Mouse (Mus musculus) hematopoietic stem cell, adult 5-6 weeks (primary cell): Measurements from ENCODE around the gene Gpr25. TPM values are rescaled to one million over a fixed set of nuclear protein-coding genes. Genes with fewer than 3 reads are reported as not detected.

Source experiments
- ATAC-seq, 2 experiments: fragments of 125-278 bp in 1 of 2; replicated peaks in 1 of 2; 2 replicates each; pipeline ENCODE4 v1.8.0; 2016 to 2017; ENCODE audit warnings: inconsistent platforms in 2 of 2, mild to moderate bottlenecking in 2 of 2, moderate number of reproducible peaks in 2 of 2, low read depth in 1 of 2, moderate TSS enrichment in 1 of 2; ENCODE audit not compliant: low FRiP score in 2 of 2, poor library complexity in 2 of 2, severe bottlenecking in 2 of 2, insufficient read depth in 1 of 2, low TSS enrichment in 1 of 2
- total RNA-seq: library from RNA; stranded (forward); fragments of 172-1452, 232-1000 nt; gene quantifications from 2 replicates; pipeline ENCODE4 v1.2.3, GENCODE M21; 2017

Gpr25 gene
- total RNA-seq, 1 experiment from 2014 or later, result not detected

DNA sequence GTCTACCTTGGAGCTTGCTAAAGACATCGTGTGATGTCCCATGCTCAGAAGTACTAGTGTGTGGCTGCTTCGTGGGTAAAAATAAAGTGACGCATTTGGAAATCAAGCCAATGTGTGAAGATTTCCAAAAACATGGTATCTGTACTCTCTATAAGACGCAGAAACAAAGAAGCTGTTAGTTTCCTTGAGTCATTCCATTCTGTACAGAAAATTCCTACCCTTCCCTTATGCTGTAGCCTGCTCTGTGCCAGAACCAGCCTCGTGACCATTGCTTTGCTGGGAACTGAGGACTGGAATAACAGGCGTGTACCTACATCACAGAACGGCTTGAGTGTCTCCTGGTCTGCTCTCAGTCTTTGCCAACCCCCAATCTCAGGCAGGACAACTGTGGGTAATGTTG lies 18.9 kb downstream of the Gpr25 start:
- ATAC-seq, result no peak

DNA sequence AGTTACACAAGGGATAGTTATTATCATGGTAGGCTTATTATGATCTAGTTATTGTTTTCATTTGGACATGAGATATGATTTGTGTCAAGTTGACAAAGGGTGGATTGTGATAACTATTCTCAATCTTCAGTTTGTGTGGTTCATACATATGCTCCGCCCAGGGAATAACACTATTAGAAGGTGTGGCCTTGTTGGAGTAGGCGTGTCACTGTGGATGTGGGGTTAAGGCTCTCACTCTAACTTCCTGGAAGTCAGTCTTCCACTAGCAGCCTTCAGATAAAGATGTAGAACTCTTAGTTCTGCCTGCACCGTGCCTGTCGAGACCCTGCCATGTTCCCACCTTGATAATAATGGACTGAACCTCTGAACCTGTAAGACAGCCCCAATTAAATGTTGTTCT lies 22.2 kb downstream of the Gpr25 start:
- ATAC-seq, result no peak

DNA sequence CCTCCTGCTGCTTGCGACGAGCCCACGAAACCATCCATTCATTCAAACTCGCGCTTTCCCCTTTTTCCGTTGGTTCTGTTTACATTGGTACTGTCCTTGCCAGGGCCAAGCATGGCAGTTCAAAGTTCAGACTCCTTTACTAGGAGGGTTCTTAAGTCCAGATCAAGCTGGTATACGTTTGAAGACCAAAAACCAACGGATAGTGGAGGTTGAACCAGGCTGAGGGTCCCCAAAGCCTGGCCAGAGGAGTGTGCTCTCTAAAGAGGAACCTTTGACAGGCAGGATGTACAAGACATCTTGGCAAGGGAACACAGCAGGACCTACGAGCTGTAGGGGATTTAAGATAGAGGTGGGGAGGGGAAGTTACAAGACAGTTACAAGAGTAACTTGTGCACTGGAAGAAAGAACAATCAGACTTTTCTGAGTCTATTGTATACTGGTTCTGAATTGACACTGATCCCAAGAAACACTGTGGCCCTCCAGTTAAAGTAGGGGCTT lies 26.0 kb downstream of the Gpr25 start:
- ATAC-seq, result peak; percentile 46 to 60; a peak in 2 of 4 replicates

DNA sequence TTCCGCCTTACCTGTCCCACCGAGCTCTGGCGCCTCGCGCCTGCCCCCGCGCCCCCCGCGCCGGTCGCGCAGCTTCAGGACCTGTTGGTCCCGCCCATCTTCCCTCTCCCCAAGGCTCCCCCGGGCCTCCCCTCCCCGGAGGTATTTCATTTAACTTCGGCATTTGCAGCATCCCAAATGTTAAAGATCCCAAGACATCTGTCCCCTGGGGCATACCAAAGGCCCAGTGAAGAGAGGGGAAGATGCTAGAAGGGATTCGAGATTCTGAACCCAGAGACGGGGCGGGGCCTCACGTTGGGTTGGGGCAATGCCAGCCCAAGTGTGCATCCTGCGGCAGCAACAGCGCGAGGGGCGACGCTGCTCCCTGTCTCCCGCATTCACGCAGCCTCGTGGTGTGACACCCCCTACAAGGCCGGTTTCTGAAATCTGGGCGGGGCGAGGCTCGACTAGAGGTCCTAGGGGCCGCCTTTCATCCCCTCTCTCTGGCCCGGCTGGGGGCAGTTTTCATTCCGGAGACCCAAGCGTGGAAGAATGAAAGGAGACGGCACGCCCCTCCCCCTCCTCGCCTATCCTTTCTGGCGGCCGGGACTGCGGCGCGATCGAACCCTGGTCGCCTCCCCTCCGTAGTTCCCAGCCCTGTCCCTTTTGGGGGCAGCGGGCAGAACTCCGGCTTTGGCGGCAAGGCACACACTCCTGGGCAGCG lies 26.6 kb downstream of the Gpr25 start, which contains the start of gene Inava:
Gene Inava (minus strand): TSS at position 373 of the 703 bp plus-strand sequence.
- ATAC-seq, result peak; percentile 18 to 60; a peak in 3 of 4 replicates

DNA sequence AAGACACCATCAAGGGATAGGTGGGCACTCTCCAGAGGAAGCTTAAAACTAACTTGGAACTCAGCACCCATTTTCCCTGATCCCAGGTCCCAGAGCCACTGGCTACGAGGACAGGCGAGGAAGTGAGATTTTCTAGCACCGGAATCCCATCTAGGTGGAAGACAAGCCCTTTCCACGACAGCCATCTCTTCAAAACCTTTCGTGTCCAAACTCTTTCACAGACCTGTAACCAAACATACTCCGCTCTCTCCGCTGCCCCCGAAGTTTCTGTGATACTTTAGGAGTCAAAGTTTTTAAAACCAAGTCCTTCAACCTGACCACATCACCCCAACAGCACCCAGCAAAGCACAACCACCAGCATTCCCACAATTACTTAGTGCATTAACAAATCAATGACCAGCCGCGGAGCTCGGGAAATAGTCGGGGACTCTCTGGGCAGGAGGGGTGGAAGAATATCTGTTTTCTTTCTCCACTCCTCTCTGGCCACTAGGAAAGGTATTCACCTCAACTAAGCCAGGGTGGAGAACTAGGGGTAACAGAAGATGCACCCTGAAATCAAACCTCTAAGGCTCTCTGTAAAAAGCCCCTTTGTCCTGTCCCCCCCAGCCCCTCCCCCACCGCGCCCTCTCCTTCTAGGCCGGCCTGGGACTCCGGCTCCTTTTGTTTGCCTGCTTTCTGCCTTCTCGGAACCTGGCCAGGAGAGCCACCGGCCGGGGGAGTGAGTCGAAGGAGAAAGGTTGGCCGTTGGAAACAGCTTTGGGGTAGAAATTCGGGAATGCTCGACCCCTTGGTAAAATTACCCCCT lies 27.5 kb downstream of the Gpr25 start:
- no peak for ATAC-seq

DNA sequence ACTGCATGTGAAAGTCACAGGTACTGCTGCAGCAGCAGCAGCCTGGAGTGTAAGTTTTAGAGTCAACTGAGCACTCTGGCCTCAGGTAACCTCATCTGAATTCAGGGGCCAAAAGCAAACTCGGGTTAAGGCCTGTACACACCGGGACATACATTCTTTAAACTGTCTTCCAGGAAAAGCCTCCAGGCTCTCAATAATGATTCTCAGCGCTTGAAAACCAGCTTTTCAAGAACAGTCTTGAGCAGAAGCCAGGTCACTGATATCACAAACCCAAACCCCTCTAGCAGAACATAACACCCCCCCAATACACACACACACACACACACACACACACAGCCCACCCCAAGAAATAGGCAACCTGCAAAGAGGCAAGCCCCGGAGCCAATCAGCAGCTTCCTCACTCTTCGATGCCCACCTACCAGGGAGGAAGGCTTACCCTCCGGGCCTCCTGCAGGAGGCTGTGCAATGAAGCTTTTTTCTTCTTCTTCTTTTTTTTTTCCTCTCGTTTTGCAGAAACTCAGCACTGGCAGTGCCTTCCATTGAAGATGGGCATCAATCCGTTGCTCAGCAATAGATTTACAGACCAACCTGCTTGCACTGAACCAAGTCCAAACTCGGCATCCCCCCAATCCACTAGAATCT lies 28.3 kb downstream of the Gpr25 start:
- ATAC-seq, result peak in 1 of 2 experiments; percentile 33; a peak in 1 of 4 replicates

DNA sequence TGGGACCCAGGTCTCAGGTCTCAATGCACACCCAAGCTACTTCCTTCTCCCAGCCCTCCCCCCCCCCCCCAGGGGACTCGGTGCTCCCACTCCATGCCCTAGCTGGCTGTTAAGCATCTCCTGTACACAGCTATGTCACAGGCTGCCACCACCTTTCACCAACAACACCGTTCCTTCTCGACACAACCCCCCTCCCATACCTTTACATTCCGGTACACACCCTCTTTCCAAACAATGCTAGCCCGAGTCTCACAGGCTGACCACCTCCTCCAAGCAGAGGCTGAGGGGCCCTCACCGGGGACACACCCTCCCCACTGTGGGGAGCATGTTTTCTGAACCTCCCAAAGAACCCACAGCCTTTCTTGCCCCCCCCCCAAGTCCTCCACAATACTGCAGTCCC lies 29.1 kb downstream of the Gpr25 start:
- ATAC-seq, result no peak

DNA sequence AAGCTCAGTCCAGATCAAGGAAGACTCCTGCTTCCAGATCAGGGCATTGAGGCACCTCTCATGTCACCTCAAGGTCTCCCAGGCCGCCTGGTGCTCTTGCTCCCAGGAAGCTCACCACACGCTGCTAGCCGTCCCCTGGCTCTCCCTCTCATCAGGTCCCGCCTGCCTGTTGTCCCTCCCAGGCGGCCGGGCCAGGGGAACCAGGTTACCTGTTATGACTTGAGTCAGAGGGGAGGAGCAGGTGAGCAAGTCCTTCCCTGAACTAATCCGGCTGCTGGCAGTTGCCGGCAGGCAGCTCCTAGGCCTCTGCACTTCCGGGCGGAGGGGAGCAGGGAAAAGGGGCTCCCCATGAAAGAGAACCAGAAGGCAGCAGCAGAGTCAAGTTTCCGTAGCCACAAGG lies 30.5 kb downstream of the Gpr25 start:
- ATAC-seq, result no peak

DNA sequence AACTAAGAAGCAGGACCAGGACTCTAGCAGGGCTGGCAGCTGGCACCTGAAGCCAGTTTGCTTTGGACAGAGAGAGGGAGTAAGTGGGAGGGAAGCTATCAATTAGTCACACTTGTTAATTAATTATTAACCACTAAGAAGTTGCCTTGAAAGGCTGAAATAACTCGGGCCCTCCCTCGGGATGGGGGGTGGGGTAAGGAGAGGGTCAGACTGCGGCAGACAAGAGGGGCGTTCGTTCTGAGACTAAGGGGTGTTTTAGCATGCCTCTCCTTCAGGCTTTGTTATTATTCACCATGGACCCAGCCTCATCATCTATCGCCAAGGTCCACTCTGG lies 31.7 kb downstream of the Gpr25 start:
- no peak for ATAC-seq

DNA sequence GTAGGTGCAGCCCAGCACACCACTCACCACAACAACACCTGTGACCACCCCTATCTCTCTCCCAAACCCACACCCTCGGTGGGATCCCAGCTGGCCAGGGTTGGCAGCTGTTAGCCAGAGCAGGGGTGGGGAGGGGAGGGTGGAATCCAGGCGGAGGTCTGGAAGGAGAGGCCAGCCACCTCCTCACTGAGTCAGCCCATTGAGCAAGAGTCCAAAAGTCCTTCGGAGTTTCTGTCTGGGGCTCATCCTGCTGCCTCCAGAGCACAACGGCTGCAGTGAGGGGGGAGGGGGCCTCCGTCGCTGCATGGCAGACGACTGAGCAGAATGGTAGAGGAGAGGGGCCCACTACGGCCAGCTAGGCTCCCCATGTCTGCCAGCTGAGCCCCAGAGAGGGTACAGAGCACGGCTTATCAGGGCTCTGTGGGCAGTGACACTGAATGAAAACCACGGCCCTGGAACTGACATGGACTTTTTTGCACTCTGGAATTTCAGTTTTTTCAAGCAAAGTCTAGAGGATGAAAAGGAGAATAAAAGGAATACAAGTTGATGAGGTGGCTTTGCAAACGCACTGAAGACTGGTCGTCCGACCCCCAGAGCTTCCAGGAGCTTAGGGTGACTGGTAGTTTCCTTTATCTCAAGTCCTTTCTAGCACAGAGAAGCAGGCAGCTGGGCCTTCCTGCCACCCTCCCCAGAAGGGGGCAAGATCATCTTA lies 32.2 kb downstream of the Gpr25 start:
- ATAC-seq, result no peak

DNA sequence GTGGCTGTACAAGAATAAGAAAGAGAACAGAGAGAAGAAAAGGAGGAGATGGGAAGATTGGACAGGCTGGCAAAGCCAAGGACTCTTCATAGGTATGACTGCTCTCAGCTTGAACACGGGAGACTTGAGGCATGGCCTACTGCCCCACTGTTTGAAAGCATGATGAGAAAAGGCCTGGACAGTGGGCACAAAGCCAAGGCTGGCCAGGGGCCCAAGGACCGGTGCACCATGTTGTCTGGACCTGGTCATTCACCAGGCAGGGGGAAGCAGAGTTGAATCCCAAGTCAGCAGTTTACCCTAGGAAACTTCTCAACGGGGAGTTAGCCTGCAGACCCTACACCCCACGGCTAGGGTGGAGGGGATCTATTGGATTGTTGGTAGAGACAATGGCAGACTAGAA lies 32.8 kb downstream of the Gpr25 start:
- no peak for ATAC-seq

DNA sequence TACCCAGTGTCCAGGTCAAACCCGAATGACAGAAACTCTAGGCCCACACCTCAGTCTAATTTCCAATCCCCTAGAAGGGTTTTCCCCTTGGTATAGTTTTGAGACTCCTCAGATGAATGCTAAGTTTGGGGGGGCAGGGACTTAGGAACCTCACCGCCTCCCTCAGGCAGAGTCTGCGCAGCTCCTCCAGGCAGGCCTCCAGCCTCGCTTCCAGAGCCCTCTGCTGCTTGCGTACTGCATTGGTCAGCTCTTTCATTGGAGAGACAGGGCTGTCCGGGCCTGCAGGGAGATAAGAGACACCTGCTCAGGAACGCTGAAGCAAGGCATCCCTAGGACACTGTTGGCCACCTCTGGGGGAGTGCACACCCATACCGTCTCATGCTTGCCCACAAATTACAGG lies 34.0 kb downstream of the Gpr25 start:
- ATAC-seq, result no peak

DNA sequence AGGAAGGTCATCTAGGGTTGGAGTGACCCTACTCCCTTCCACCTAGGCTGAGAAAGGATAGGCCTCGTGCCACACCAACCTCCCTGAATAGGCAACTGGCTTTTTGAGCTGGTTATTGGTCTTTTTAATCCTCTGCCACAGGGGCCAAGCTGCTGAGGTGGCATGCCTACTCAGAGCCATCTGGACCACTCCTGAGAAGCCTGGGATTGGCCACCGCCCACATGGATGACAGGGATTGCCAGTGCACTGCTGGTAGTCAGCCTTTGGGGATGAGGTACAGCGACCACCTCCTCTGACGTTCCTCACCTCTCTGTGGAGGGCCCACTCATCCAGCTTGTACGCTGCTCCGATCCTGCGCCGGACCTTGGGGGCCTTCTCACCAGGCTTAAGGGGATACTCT lies 34.8 kb downstream of the Gpr25 start:
- no peak for ATAC-seq

DNA sequence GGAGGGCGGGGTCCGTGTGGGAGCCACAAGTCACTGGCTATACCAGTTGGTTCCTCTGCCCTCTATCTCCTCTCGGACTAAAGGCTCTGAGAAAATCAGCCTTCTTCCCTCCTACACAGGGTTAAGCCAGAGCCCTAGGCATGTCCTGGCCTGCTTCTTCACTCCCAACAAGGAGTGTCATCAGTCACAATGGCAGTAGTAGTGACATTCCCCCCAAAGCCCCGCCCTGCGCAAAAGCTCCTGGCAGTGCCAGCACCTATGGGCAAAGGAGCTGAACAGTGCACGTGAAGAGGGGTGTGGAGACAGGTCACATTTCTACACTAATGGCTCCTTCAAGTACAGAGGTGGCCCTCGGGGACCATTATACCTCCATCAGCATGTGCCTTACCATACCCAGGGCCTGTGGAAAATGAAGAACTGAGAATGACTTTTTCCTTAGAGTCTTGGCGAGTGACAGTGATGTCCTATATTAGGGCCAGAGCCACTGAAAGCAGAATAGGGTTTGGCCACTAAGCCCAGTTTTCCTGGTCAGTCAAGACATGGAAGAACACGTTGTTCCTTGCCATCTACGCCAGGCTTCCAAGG lies 36.8 kb downstream of the Gpr25 start:
- no peak for ATAC-seq

DNA sequence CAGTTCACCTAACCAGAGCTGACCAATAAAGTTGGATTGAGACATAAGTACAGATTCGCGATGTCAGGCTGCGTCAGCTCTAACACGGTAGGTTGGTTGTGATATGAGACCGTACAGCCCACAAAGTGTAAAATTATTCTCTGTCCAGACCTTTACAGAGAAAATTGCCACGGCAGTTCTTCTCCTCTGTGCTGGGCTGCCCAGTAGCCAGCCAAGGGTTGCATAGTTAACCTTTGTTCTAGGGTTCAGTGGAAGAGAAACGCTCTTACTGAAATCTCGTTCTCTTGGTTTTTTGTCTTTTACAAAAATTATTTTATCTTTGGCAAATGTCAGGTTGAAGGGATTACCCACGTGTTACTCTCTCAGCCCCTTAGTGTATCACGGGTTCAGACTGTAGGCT lies 38.3 kb downstream of the Gpr25 start:
- no peak for ATAC-seq

DNA sequence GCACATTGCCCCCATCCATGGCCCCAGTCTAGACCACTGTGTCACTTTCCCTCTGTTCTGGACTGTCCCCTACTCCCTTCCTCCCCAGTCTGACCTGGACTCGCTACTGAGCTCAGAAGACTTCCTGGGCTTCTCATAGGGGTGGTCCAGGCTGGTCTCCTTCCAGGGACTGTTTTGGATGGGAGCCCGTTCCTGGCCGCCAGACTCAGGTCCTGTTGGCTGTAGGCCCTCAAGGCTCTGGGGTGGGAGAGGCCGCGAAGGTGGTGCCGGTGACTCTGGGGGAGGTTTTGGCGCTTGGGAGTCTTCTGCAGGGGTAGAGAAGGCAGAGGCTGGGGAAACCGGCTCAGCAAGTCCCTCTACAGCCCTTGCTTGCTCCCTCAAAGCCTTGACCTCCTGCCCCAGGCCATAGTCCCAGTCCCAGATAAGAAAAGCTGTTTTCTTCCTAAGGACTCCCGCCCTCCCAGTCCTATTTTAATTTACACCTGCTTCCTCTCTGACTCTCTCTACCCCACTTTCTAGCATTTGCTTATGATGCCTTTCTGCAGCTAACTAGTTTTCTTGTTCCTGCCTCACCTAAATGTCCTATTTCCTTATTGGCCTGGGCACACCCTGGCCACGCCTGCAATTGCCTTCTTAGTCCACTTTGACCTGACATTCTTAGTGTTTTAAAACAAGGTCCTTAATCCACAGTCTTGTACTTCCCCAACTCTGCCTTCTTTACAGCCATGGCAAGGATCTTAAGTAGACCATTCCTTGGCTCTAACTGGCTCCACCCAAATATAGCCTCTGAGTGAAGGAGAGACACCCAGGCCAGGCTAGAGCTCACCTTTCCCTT lies 40.4 kb downstream of the Gpr25 start:
- no peak for ATAC-seq

DNA sequence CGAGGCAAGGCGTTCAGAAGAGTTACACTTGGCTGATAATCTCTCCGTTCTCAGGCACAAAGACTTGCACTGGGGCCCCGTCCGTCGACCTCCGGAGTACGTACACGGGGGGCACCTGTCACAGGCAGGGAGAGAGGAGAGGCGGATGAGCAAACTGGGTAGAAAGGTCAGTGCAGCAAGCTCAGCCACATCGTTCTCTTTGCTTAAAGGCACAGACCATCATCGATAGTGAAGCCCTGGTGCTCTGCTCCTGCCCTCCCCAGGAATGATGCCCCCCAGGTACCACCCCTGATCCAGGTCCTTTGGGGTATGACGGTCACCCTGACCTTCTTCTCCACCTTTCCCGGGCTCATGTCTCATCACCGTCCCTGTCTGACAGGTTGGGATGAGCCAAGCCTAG lies 46.4 kb downstream of the Gpr25 start:
- ATAC-seq, result no peak
